Mouse (Mus musculus) bone marrow macrophage, adult 2 months (primary cell): Measurements from ENCODE around the gene Daglb. TPM values are rescaled to one million over a fixed set of nuclear protein-coding genes. Genes with fewer than 3 reads are reported as not detected.

Experiments
- H3K27ac ChIP-seq: 2 replicates; pipeline ENCODE4 v1.5.1; 2012; ENCODE audit warnings: low read depth, low read length; ENCODE audit not compliant: insufficient read depth
- H3K4me1 ChIP-seq: 2 replicates; pipeline ENCODE4 v1.6.1; 2012; ENCODE audit warnings: low read length; ENCODE audit not compliant: control insufficient read depth, insufficient read depth
- H3K4me3 ChIP-seq: 2 replicates; pipeline ENCODE4 v1.5.1; 2012; ENCODE audit warnings: mild to moderate bottlenecking, low read length, moderate library complexity; ENCODE audit not compliant: insufficient read depth
- CTCF ChIP-seq: IDR thresholded peaks from 2 replicates; pipeline ENCODE4 v1.5.1; 2012; ENCODE audit warnings: low read depth, mild to moderate bottlenecking, low read length, moderate library complexity
- POLR2A ChIP-seq: IDR thresholded peaks from 2 replicates; pipeline ENCODE4 v1.6.1; 2012; ENCODE audit warnings: mild to moderate bottlenecking, low read depth, low read length, borderline replicate concordance
- polyA plus RNA-seq: library from polyadenylated mRNA; stranded (reverse); fragments of >200 nt; gene quantifications from 2 replicates; pipeline ENCODE4 v1.2.4, GENCODE M21; 2012; ENCODE audit not compliant: missing spikeins, insufficient read depth, insufficient read length

Gene Daglb
- polyA plus RNA-seq, 1 experiment: 60.0 TPM

- H3K4me3 ChIP-seq: peak overlapping the region; percentile 90
- peak overlapping the region; percentile 57 for H3K27ac ChIP-seq
- peaks cover 26% of the 10 kb centered on the region for H3K4me1 ChIP-seq
- TF ChIP-seq POLR2A (no peak), CTCF (no peak)
Observed at GRCm38 (mm10) chr5:143465156-143466085, 1.0 kb downstream of the Daglb start.

GRCm38 (mm10) chr5:143466891-143467669 lies 2.7 kb downstream of the Daglb start:
- no peak for TF ChIP-seq CTCF
- no peak for TF ChIP-seq POLR2A
- no peak overlapping the region for H3K4me3 ChIP-seq
- H3K27ac ChIP-seq: no peak overlapping the region
- H3K4me1 ChIP-seq: peaks cover 37% of the 10 kb centered on the region

- H3K27ac ChIP-seq: no peak overlapping the region
- no peak for TF ChIP-seq POLR2A
- TF ChIP-seq CTCF: no peak
- no peak overlapping the region for H3K4me3 ChIP-seq
- peaks cover 40% of the 10 kb centered on the region for H3K4me1 ChIP-seq
Observed at GRCm38 (mm10) chr5:143467931-143468330, 3.5 kb downstream of the Daglb start.

- TF ChIP-seq POLR2A (no peak), CTCF (no peak)
- H3K4me1 ChIP-seq: peaks cover 49% of the 10 kb centered on the region
- H3K4me3 ChIP-seq: no peak overlapping the region
- H3K27ac ChIP-seq: peak overlapping the region; percentile 91
Observed at GRCm38 (mm10) chr5:143469628-143470027, 5.2 kb downstream of the Daglb start.

GRCm38 (mm10) chr5:143470421-143471164 lies 6.2 kb downstream of the Daglb start:
- H3K4me3 ChIP-seq: peak overlapping the region; percentile 13
- no peak for TF ChIP-seq POLR2A
- peaks cover 53% of the 10 kb centered on the region for H3K4me1 ChIP-seq
- peak overlapping the region; percentile 99 for H3K27ac ChIP-seq

- 0 out of 2 replicates have a peak overlapping the region, but pooled peaks have one; percentile 2 for H3K4me3 ChIP-seq
- H3K4me1 ChIP-seq: peaks cover 56% of the 10 kb centered on the region
- TF ChIP-seq CTCF (0 out of 2 replicates have a peak, but pooled peaks have one; percentile 8), POLR2A (no peak)
- peak overlapping the region; percentile 99 for H3K27ac ChIP-seq
Observed at GRCm38 (mm10) chr5:143471165-143471546, 6.8 kb downstream of the Daglb start.

- peaks cover 61% of the 10 kb centered on the region for H3K4me1 ChIP-seq
Observed at GRCm38 (mm10) chr5:143471953-143472618, 7.7 kb downstream of the Daglb start.

GRCm38 (mm10) chr5:143475153-143475844 lies 10.9 kb downstream of the Daglb start:
- H3K4me3 ChIP-seq: 0 out of 2 replicates have a peak overlapping the region, but pooled peaks have one; percentile 2
- TF ChIP-seq CTCF (no peak), POLR2A (no peak)
- peaks cover 56% of the 10 kb centered on the region for H3K4me1 ChIP-seq
- peak overlapping the region; percentile 87 for H3K27ac ChIP-seq

More at GRCm38 (mm10) chr5:143471953-143472618, 7.7 kb downstream of the Daglb start:
- no peak overlapping the region for H3K4me3 ChIP-seq
- H3K27ac ChIP-seq: peak overlapping the region; percentile 99
- TF ChIP-seq POLR2A: no peak
